Mouse (Mus musculus): ENCODE results near the gene Psmd5.

DNA sequence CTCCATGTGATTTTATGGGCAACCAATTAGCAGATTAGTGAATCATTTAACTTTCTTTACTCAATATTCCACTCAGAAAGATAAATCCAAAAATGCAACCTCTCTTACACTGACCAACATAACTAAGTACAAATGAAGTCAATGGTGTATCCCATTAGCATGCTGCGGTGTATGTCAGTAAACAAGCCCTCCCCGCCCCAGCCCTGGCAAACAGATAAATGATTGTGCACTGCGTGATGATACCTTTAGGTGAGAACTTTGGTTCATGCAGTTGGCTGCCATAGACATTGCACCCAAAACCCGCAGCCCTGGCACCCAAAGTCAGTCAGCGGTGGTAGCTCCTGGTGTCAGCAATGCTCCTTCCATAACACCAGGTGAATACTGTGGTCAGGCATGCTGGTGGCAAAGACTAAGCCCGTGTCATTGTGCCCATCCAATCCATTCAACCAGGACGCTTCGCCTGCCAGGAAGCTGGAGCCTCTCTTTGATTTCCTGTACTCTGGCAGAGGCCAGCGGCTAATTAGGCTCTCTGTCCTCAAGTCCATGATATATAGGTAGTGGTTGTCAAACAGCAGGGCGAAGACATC is 69.3 kb downstream of the Psmd5 start:
- TF ChIP-seq CTCF (conservative IDR thresholded peaks at IDR 0.05; ENCODE audit: low read length) (no peak), NANOG (IDR thresholded peaks at IDR 0.05; ENCODE audit: borderline replicate concordance, low read length) (no peak), POU5F1 (IDR thresholded peaks at IDR 0.05; ENCODE audit: borderline replicate concordance, low read length) (no peak)
